Mouse (Mus musculus): ENCODE data around the gene Serinc5. TPM values are rescaled to one million over a fixed set of nuclear protein-coding genes. Genes with fewer than 3 reads are reported as not detected.

Gene Serinc5
- polyA plus RNA-seq, 1 experiment from 2014 or later, result 18.0 TPM

GRCm38 (mm10) chr13:92699395-92699794, 88.5 kb downstream of the Serinc5 start:
- Histone ChIP-seq H3K27me3 (ENCODE audit: control insufficient read depth, insufficient read depth, low read length) (no peaks in the 10 kb centered on the region), H3K4me3 (ENCODE audit: low read length) (no peak overlapping the region), H3K4me1 (ENCODE audit: control insufficient read depth, insufficient read depth, low read length) (no peaks in the 10 kb centered on the region), H3K9ac (ENCODE audit: low read depth, low read length) (no peak overlapping the region), H3K36me3 (ENCODE audit: control insufficient read depth, insufficient read depth, low read length) (no peaks in the 10 kb centered on the region), H3K4me2 (replicated peaks; ENCODE audit: low read depth, low read length) (no peak overlapping the region), H3K27ac (ENCODE audit: low read depth, low read length) (no peak overlapping the region), H3K9me3 (ENCODE audit: control insufficient read depth, low read length) (no peaks in the 10 kb centered on the region)
- no peak for ATAC-seq (ENCODE audit: low FRiP score, low TSS enrichment)
- WGBS, result 95% methylated on average over 6 of the region's 6 CpGs

GRCm38 (mm10) chr13:92702035-92702434, 91.1 kb downstream of the Serinc5 start:
- peaks cover 5% of the 10 kb centered on the region; the same call in 1 of the 2 replicates for H3K36me3 ChIP-seq (ENCODE audit: control insufficient read depth, insufficient read depth, low read length)
- H3K4me3 ChIP-seq (ENCODE audit: low read length), result no peak overlapping the region
- H3K27ac ChIP-seq (ENCODE audit: low read depth, low read length), result no peak overlapping the region
- H3K9ac ChIP-seq (ENCODE audit: low read depth, low read length), result no peak overlapping the region
- no peak for ATAC-seq (ENCODE audit: low FRiP score, low TSS enrichment)
- H3K9me3 ChIP-seq (ENCODE audit: control insufficient read depth, low read length), result no peaks in the 10 kb centered on the region
- H3K4me1 ChIP-seq (ENCODE audit: control insufficient read depth, insufficient read depth, low read length), result no peaks in the 10 kb centered on the region
- H3K4me2 ChIP-seq (replicated peaks; ENCODE audit: low read depth, low read length), result no peak overlapping the region
- WGBS, result 79% methylated on average over 5 of the region's 5 CpGs
- no peaks in the 10 kb centered on the region for H3K27me3 ChIP-seq (ENCODE audit: control insufficient read depth, insufficient read depth, low read length)

GRCm38 (mm10) chr13:92703241-92704027, 92.5 kb downstream of the Serinc5 start:
- Histone ChIP-seq H3K27ac (ENCODE audit: low read depth, low read length) (no peak overlapping the region), H3K27me3 (ENCODE audit: control insufficient read depth, insufficient read depth, low read length) (no peaks in the 10 kb centered on the region), H3K4me3 (ENCODE audit: low read length) (no peak overlapping the region), H3K9ac (ENCODE audit: low read depth, low read length) (no peak overlapping the region), H3K4me1 (ENCODE audit: control insufficient read depth, insufficient read depth, low read length) (no peaks in the 10 kb centered on the region), H3K36me3 (ENCODE audit: control insufficient read depth, insufficient read depth, low read length) (peaks cover 14% of the 10 kb centered on the region; the same call in 1 of the 2 replicates), H3K4me2 (replicated peaks; ENCODE audit: low read depth, low read length) (no peak overlapping the region), H3K9me3 (ENCODE audit: control insufficient read depth, low read length) (no peaks in the 10 kb centered on the region)
- 66% methylated on average over 8 of the region's 8 CpGs for WGBS
- ATAC-seq (ENCODE audit: low FRiP score, low TSS enrichment), result no peak

GRCm38 (mm10) chr13:92704189-92704588, 93.3 kb downstream of the Serinc5 start:
- Histone ChIP-seq H3K9me3 (ENCODE audit: control insufficient read depth, low read length) (no peaks in the 10 kb centered on the region), H3K27ac (ENCODE audit: low read depth, low read length) (no peak overlapping the region), H3K4me1 (ENCODE audit: control insufficient read depth, insufficient read depth, low read length) (no peaks in the 10 kb centered on the region), H3K4me3 (ENCODE audit: low read length) (no peak overlapping the region), H3K9ac (ENCODE audit: low read depth, low read length) (no peak overlapping the region), H3K4me2 (replicated peaks; ENCODE audit: low read depth, low read length) (no peak overlapping the region), H3K36me3 (ENCODE audit: control insufficient read depth, insufficient read depth, low read length) (peaks cover 16% of the 10 kb centered on the region; the same call in 1 of the 2 replicates), H3K27me3 (ENCODE audit: control insufficient read depth, insufficient read depth, low read length) (no peaks in the 10 kb centered on the region)
- peak; percentile 56; the same call in 1 of the 2 replicates for ATAC-seq (ENCODE audit: low FRiP score, low TSS enrichment)
- WGBS, result 43% methylated on average over 7 of the region's 7 CpGs

GRCm38 (mm10) chr13:92705016-92705535, 94.2 kb downstream of the Serinc5 start:
- no peaks in the 10 kb centered on the region for H3K9me3 ChIP-seq (ENCODE audit: control insufficient read depth, low read length)
- H3K4me3 ChIP-seq (ENCODE audit: low read length), result no peak overlapping the region
- whole genome bisulfite sequencing, result 96% methylated on average over 7 of the region's 7 CpGs
- H3K4me2 ChIP-seq (replicated peaks; ENCODE audit: low read depth, low read length), result no peak overlapping the region
- H3K4me1 ChIP-seq (ENCODE audit: control insufficient read depth, insufficient read depth, low read length), result no peaks in the 10 kb centered on the region
- no peak overlapping the region for H3K27ac ChIP-seq (ENCODE audit: low read depth, low read length)
- peaks cover 16% of the 10 kb centered on the region; the same call in 1 of the 2 replicates for H3K36me3 ChIP-seq (ENCODE audit: control insufficient read depth, insufficient read depth, low read length)
- no peak overlapping the region for H3K9ac ChIP-seq (ENCODE audit: low read depth, low read length)
- no peak for ATAC-seq (ENCODE audit: low FRiP score, low TSS enrichment)
- no peaks in the 10 kb centered on the region for H3K27me3 ChIP-seq (ENCODE audit: control insufficient read depth, insufficient read depth, low read length)

- Histone ChIP-seq H3K27ac (ENCODE audit: low read depth, low read length) (no peak overlapping the region), H3K9ac (ENCODE audit: low read depth, low read length) (no peak overlapping the region), H3K4me3 (ENCODE audit: low read length) (no peak overlapping the region), H3K27me3 (ENCODE audit: control insufficient read depth, insufficient read depth, low read length) (no peaks in the 10 kb centered on the region), H3K36me3 (ENCODE audit: control insufficient read depth, insufficient read depth, low read length) (peaks cover 16% of the 10 kb centered on the region; the same call in 1 of the 2 replicates), H3K9me3 (ENCODE audit: control insufficient read depth, low read length) (no peaks in the 10 kb centered on the region), H3K4me1 (ENCODE audit: control insufficient read depth, insufficient read depth, low read length) (no peaks in the 10 kb centered on the region), H3K4me2 (replicated peaks; ENCODE audit: low read depth, low read length) (no peak overlapping the region)
- 88% methylated on average over 9 of the region's 9 CpGs for WGBS
- ATAC-seq (ENCODE audit: low FRiP score, low TSS enrichment), result no peak
Measured at GRCm38 (mm10) chr13:92706342-92707061, 95.6 kb downstream of the Serinc5 start.

GRCm38 (mm10) chr13:92707941-92708340, 97.0 kb downstream of the Serinc5 start:
- no peak overlapping the region for H3K9ac ChIP-seq (ENCODE audit: low read depth, low read length)
- WGBS, result 77% methylated on average over 2 of the region's 2 CpGs
- peaks cover 16% of the 10 kb centered on the region; the same call in 1 of the 2 replicates for H3K36me3 ChIP-seq (ENCODE audit: control insufficient read depth, insufficient read depth, low read length)
- no peak overlapping the region for H3K4me3 ChIP-seq (ENCODE audit: low read length)
- H3K4me2 ChIP-seq (replicated peaks; ENCODE audit: low read depth, low read length), result no peak overlapping the region
- no peaks in the 10 kb centered on the region for H3K27me3 ChIP-seq (ENCODE audit: control insufficient read depth, insufficient read depth, low read length)
- no peak overlapping the region for H3K27ac ChIP-seq (ENCODE audit: low read depth, low read length)
- no peaks in the 10 kb centered on the region for H3K4me1 ChIP-seq (ENCODE audit: control insufficient read depth, insufficient read depth, low read length)
- ATAC-seq (ENCODE audit: low FRiP score, low TSS enrichment), result no peak
- no peaks in the 10 kb centered on the region for H3K9me3 ChIP-seq (ENCODE audit: control insufficient read depth, low read length)

- no peak overlapping the region for H3K4me2 ChIP-seq (replicated peaks; ENCODE audit: low read depth, low read length)
- H3K27ac ChIP-seq (ENCODE audit: low read depth, low read length), result no peak overlapping the region
- no peaks in the 10 kb centered on the region for H3K27me3 ChIP-seq (ENCODE audit: control insufficient read depth, insufficient read depth, low read length)
- H3K36me3 ChIP-seq (ENCODE audit: control insufficient read depth, insufficient read depth, low read length), result peaks cover 16% of the 10 kb centered on the region; the same call in 1 of the 2 replicates
- 81% methylated on average over 1 of the region's 1 CpGs for WGBS
- H3K4me1 ChIP-seq (ENCODE audit: control insufficient read depth, insufficient read depth, low read length), result no peaks in the 10 kb centered on the region
- H3K9ac ChIP-seq (ENCODE audit: low read depth, low read length), result no peak overlapping the region
- ATAC-seq (ENCODE audit: low FRiP score, low TSS enrichment), result no peak
- no peak overlapping the region for H3K4me3 ChIP-seq (ENCODE audit: low read length)
- H3K9me3 ChIP-seq (ENCODE audit: control insufficient read depth, low read length), result no peaks in the 10 kb centered on the region
Measured at GRCm38 (mm10) chr13:92708466-92708865, 97.6 kb downstream of the Serinc5 start.

- Histone ChIP-seq H3K4me3 (ENCODE audit: low read length) (no peak overlapping the region), H3K9me3 (ENCODE audit: control insufficient read depth, low read length) (no peaks in the 10 kb centered on the region), H3K4me2 (replicated peaks; ENCODE audit: low read depth, low read length) (no peak overlapping the region), H3K36me3 (ENCODE audit: control insufficient read depth, insufficient read depth, low read length) (peaks cover 16% of the 10 kb centered on the region; the same call in 1 of the 2 replicates), H3K27me3 (ENCODE audit: control insufficient read depth, insufficient read depth, low read length) (no peaks in the 10 kb centered on the region), H3K27ac (ENCODE audit: low read depth, low read length) (no peak overlapping the region), H3K4me1 (ENCODE audit: control insufficient read depth, insufficient read depth, low read length) (no peaks in the 10 kb centered on the region), H3K9ac (ENCODE audit: low read depth, low read length) (no peak overlapping the region)
- ATAC-seq (ENCODE audit: low FRiP score, low TSS enrichment), result no peak
- WGBS, result 44% methylated on average over 3 of the region's 3 CpGs
Measured at GRCm38 (mm10) chr13:92709535-92709934, 98.6 kb downstream of the Serinc5 start.
